9 mouse cellular contexts compared by ENCODE assay signal in genomic region chr11:94677607-94678145, GRCm38 (mm10). TPM values are rescaled to one million over a fixed set of nuclear protein-coding genes. Genes with fewer than 3 reads are reported as not detected.
DNase-seq lines count a peak whose midpoint lies in the region; ATAC-seq and TF ChIP-seq lines count a peak whose summit lies in the region.
"Had no signal": no experiment of that assay in that cellular context is flagged by ENCODE, and none has a peak within 500 bp of the region (broad histone marks: within the 10 kb centered on the region; RNA-seq: fewer than 3 reads in every experiment).

No protein-coding gene starts in this region.

- WGBS in heart, adult 2 months, result 26% methylated on average over 15 of the region's 15 CpGs
- 23% methylated on average over 15 of the region's 15 CpGs for WGBS in forebrain, embryonic 16.5 days
- 32% methylated on average over 15 of the region's 15 CpGs for WGBS in liver, postnatal 0 days (ENCODE audit: insufficient replicate concordance)

- H3K79me2 ChIP-seq in heart, adult 2 months (replicated peaks; ENCODE audit: control insufficient read depth, insufficient read depth, low read length), result peaks cover 5% of the 10 kb centered on the region; the same call in 1 of the 2 replicates

- H3K9me3 ChIP-seq in E14TG2a.4 (ENCODE audit: low read length), result no peaks in the 10 kb centered on the region
- no peaks in the 10 kb centered on the region for H3K9me3 ChIP-seq in forebrain, embryonic 16.5 days (ENCODE audit: control insufficient read depth, low read length)
- H3K9me3 ChIP-seq in liver, postnatal 0 days (ENCODE audit: low read length), result no peaks in the 10 kb centered on the region

- peak overlapping the region; percentile 77 for H3K4me3 ChIP-seq in heart, adult 2 months
- H3K4me3 ChIP-seq in E14TG2a.4 (replicated peaks; ENCODE audit: low read length), result peak overlapping the region; percentile 89
- H3K4me3 ChIP-seq in forebrain, embryonic 16.5 days (replicated peaks; ENCODE audit: low read length), result peak overlapping the region; percentile 92
- peak overlapping the region; percentile 75 for H3K4me3 ChIP-seq in liver, postnatal 0 days (ENCODE audit: low read depth, low read length)

- ATAC-seq in forebrain, embryonic 16.5 days, result no peak; the same call in 1 of the 2 replicates
- no peak; the same call in 1 of the 2 replicates for ATAC-seq in liver, postnatal 0 days

- H3K9ac ChIP-seq in heart, adult 2 months (ENCODE audit: low read depth, low read length), result peak overlapping the region; percentile 59
- peak overlapping the region; percentile 96 for H3K9ac ChIP-seq in forebrain, embryonic 16.5 days (replicated peaks; ENCODE audit: low read depth, low read length)
- no peak overlapping the region for H3K9ac ChIP-seq in liver, postnatal 0 days (replicated peaks)

- H3K27me3 ChIP-seq in heart, adult 2 months (ENCODE audit: control insufficient read depth, insufficient read depth, low read length), result no peaks in the 10 kb centered on the region
- H3K27me3 ChIP-seq in E14TG2a.4 (ENCODE audit: insufficient read depth, low read length), result no peaks in the 10 kb centered on the region
- no peaks in the 10 kb centered on the region for H3K27me3 ChIP-seq in forebrain, embryonic 16.5 days (replicated peaks; ENCODE audit: control insufficient read depth, insufficient read depth, low read length)
- no peaks in the 10 kb centered on the region for H3K27me3 ChIP-seq in liver, postnatal 0 days (ENCODE audit: insufficient read depth, low read length)

- DNase-seq in heart, adult 2 months, result no peak
- no peak for DNase-seq in heart, adult 11 months
- DNase-seq in liver, postnatal 0 days, result no peak
- no peak for DNase-seq in adrenal gland, adult (ENCODE audit: inconsistent age in 2 of 2, low spot score in 1 of 2)
- DNase-seq in adrenal gland, adult 2 months, result no peak
- no peak for DNase-seq in frontal cortex, postnatal 36 days (ENCODE audit: low spot score in 2 of 2)

- H3K4me1 ChIP-seq in heart, adult 2 months (ENCODE audit: control insufficient read depth, insufficient read depth, low read length), result peaks cover 13% of the 10 kb centered on the region
- H3K4me1 ChIP-seq in E14TG2a.4 (replicated peaks; ENCODE audit: low read depth, low read length), result peaks cover 47% of the 10 kb centered on the region
- peaks cover 20% of the 10 kb centered on the region for H3K4me1 ChIP-seq in forebrain, embryonic 16.5 days (replicated peaks; ENCODE audit: control insufficient read depth, insufficient read depth, low read length)
- 0 out of 2 replicates have a peak, but pooled peaks cover 8% of the 10 kb centered on the region for H3K4me1 ChIP-seq in liver, postnatal 0 days (ENCODE audit: insufficient read depth)

- intact Hi-C loops in heart, adult 2 months (cut with DNase I), result no loop called here

- H3K4me2 ChIP-seq in forebrain, embryonic 16.5 days (ENCODE audit: low read length), result peak overlapping the region; percentile 81
- H3K4me2 ChIP-seq in liver, postnatal 0 days (ENCODE audit: low read depth, low read length), result peak overlapping the region; percentile 78

- no peaks in the 10 kb centered on the region for H3K36me3 ChIP-seq in heart, adult 2 months (ENCODE audit: control insufficient read depth, insufficient read depth, low read length)
- peaks cover 17% of the 10 kb centered on the region; the same call in 1 of the 2 replicates for H3K36me3 ChIP-seq in E14TG2a.4 (ENCODE audit: insufficient read depth, low read length)
- H3K36me3 ChIP-seq in forebrain, embryonic 16.5 days (ENCODE audit: control insufficient read depth, insufficient read depth), result no peaks in the 10 kb centered on the region
- H3K36me3 ChIP-seq in liver, postnatal 0 days (replicated peaks; ENCODE audit: insufficient read depth, low read length), result no peaks in the 10 kb centered on the region

- no peak for TF ChIP-seq POLR2A in heart, adult 2 months (IDR thresholded peaks at IDR 0.05; ENCODE audit: insufficient read depth, low read depth, low read length)

- no peak for TF ChIP-seq CTCF in heart, adult 2 months (IDR thresholded peaks at IDR 0.05)
- no peak for TF ChIP-seq CTCF in E14TG2a.4 (conservative IDR thresholded peaks at IDR 0.05; ENCODE audit: low read length)
- TF ChIP-seq CTCF in liver, postnatal 0 days (IDR thresholded peaks at IDR 0.05; ENCODE audit: low read depth), result no peak

- H3K27ac ChIP-seq in heart, adult 2 months, result peak overlapping the region; percentile 12; the same call in 1 of the 2 replicates
- H3K27ac ChIP-seq in forebrain, embryonic 16.5 days (ENCODE audit: low read length), result 0 out of 2 replicates have a peak overlapping the region, but pooled peaks have one; percentile 30
- H3K27ac ChIP-seq in liver, postnatal 0 days (ENCODE audit: low read depth), result no peak overlapping the region

- no peak for TF ChIP-seq EP300 in heart, adult 2 months (IDR thresholded peaks at IDR 0.05; ENCODE audit: insufficient read depth, low read depth, low read length)
- TF ChIP-seq EP300 in liver, postnatal 0 days (IDR thresholded peaks at IDR 0.05; ENCODE audit: low read depth), result no peak

RNA-seq across cellular contexts. Expression of gene Xylt2, which starts 0.4 kb away (rescaled TPM):
- total RNA-seq in heart, adult 2 months (2021), result 1 to 10 TPM; 7.2 to 7.9 TPM
- 11.6 and 12.1 TPM in 2 replicates for polyA plus RNA-seq in heart, adult 2 months (2012; rRNA removed)
- 8.1 and 8.2 TPM in 2 replicates for polyA plus RNA-seq in forebrain, embryonic 16.5 days (2015; fragmentation: Nextera tagmentation; extraction: Ambion mirVana)
- 2.7 and 2.9 TPM in 2 replicates for polyA plus RNA-seq in liver, postnatal 0 days (2015; fragmentation: Nextera tagmentation; extraction: Ambion mirVana)
- total RNA-seq in adrenal gland, adult 2 months (2021), result 10 to 100 TPM; 11.5 to 19.0 TPM
- 51.7 and 60.4 TPM in 2 replicates for polyA plus RNA-seq in adrenal gland, adult 2 months (2012; rRNA removed)

RNA-seq across cellular contexts. Expression of gene Eme1, which starts 23.9 kb away (rescaled TPM):
- total RNA-seq in heart, adult 2 months (2021), result not detected
- polyA plus RNA-seq in heart, adult 2 months (2012; rRNA removed), result 0.12 and 0.14 TPM in 2 replicates
- polyA plus RNA-seq in forebrain, embryonic 16.5 days (2015; fragmentation: Nextera tagmentation; extraction: Ambion mirVana), result 8.2 and 8.9 TPM in 2 replicates
- 4.5 and 4.9 TPM in 2 replicates for polyA plus RNA-seq in liver, postnatal 0 days (2015; fragmentation: Nextera tagmentation; extraction: Ambion mirVana)
- under 1 TPM; 0.29 to 0.31 TPM for total RNA-seq in adrenal gland, adult 2 months (2021)
- 0.18 and 0.21 TPM in 2 replicates for polyA plus RNA-seq in adrenal gland, adult 2 months (2012; rRNA removed)
- total RNA-seq: gastrocnemius, adult 18-20 months had no signal

RNA-seq across cellular contexts. Expression of gene Mrpl27, which starts 24.1 kb away (rescaled TPM):
- total RNA-seq in heart, adult 2 months (2021), result 10 to 100 TPM; 54.9 to 59.5 TPM
- 67.0 and 74.1 TPM in 2 replicates for polyA plus RNA-seq in heart, adult 2 months (2012; rRNA removed)
- 103 and 114 TPM in 2 replicates for polyA plus RNA-seq in forebrain, embryonic 16.5 days (2015; fragmentation: Nextera tagmentation; extraction: Ambion mirVana)
- polyA plus RNA-seq in liver, postnatal 0 days (2015; fragmentation: Nextera tagmentation; extraction: Ambion mirVana), result 73.2 and 81.4 TPM in 2 replicates
- total RNA-seq in adrenal gland, adult 2 months (2021), result 10 to 100 TPM; 78.0 to 91.6 TPM
- polyA plus RNA-seq in adrenal gland, adult 2 months (2012; rRNA removed), result 12.3 and 14.2 TPM in 2 replicates

RNA-seq across cellular contexts. Expression of gene Gm11541, which starts 26.6 kb away (rescaled TPM):
- total RNA-seq in heart, adult 2 months (2021), result not detected
- polyA plus RNA-seq in heart, adult 2 months (2012; rRNA removed), result not detected in 2 replicates
- not detected in 2 replicates for polyA plus RNA-seq in forebrain, embryonic 16.5 days (2015; fragmentation: Nextera tagmentation; extraction: Ambion mirVana)
- not detected in 2 replicates for polyA plus RNA-seq in liver, postnatal 0 days (2015; fragmentation: Nextera tagmentation; extraction: Ambion mirVana)
- total RNA-seq in adrenal gland, adult 2 months (2021), result not detected
- polyA plus RNA-seq in adrenal gland, adult 2 months (2012; rRNA removed), result not detected in 2 replicates
- total RNA-seq: gastrocnemius, adult 18-20 months had no signal

RNA-seq across cellular contexts. Expression of gene Lrrc59, which starts 48.1 kb away (rescaled TPM):
- 10 to 100 TPM; 31.5 to 32.0 TPM for total RNA-seq in heart, adult 2 months (2021)
- polyA plus RNA-seq in heart, adult 2 months (2012; rRNA removed), result 25.3 and 31.9 TPM in 2 replicates
- 162 and 166 TPM in 2 replicates for polyA plus RNA-seq in forebrain, embryonic 16.5 days (2015; fragmentation: Nextera tagmentation; extraction: Ambion mirVana)
- polyA plus RNA-seq in liver, postnatal 0 days (2015; fragmentation: Nextera tagmentation; extraction: Ambion mirVana), result 51.7 and 57.0 TPM in 2 replicates
- 100 to 1,000 TPM; 119 to 128 TPM for total RNA-seq in adrenal gland, adult 2 months (2021)
- 51.9 and 66.4 TPM in 2 replicates for polyA plus RNA-seq in adrenal gland, adult 2 months (2012; rRNA removed)
